Mouse (Mus musculus): Measurements from ENCODE around the gene St8sia1.

- TF ChIP-seq CTCF (IDR thresholded peaks at IDR 0.05; ENCODE audit: extremely low read depth, insufficient read depth, insufficient read length, insufficient replicate concordance): no peak
- no peak for TF ChIP-seq POLR2A (IDR thresholded peaks at IDR 0.05; ENCODE audit: low read depth, low read length)
These were observed 1.4 kb downstream of the St8sia1 start for GRCm38 (mm10) chr6:142962881-142963280.

Data from spleen, adult 2 months (tissue).